Mouse (Mus musculus) gastrocnemius, adult 8-10 months (tissue): ENCODE results near the gene Samsn1. TPM values are rescaled to one million over a fixed set of nuclear protein-coding genes. Genes with fewer than 3 reads are reported as not detected.

Source experiments
- DNase-seq, 2 experiments: peaks; one replicate each; pipeline ENCODE4 v3.0.0; 2022; ENCODE audit warnings: low spot score in 2 of 2
- total RNA-seq, 4 experiments: library from RNA; stranded (reverse); gene quantifications; 2 replicates each; pipeline ENCODE4 v1.2.4; 2022

Gene Samsn1
- under 1 TPM in 1 of 4 experiments, not detected in 3; 0.20 TPM for total RNA-seq

- DNase-seq: no peak
Observed at GRCm38 (mm10) chr16:76022181-76022580, at the start of gene Samsn1. Samsn1 (minus strand) TSS chr16:76022281.

DNA sequence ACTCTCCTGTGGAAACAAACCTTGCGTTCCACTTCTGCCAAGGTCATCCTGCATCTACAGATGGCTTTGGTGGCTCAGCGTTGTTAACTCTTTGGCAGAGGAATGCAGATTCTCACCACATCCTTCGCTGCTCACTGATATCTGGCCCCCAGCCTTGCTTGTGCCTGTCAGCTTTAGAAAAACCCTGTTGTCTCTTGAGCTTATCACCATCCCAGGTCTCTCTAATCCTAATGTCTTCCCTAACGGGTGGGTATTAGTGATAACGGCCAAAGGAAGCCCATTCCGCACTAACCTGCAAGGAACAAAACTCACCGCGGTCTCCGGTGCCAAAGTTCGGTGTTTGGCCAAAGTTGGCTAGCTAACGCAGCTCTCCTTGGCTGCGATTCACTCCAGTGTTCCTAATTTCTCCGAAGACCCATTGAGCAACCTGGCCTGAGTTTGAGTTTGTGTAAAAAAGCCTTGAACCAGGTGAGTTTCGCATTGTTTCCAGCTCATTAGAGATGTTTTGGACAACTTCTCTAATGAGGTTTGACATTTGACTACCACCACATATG is 44.1 kb upstream of the Samsn1 start:
- no peak for DNase-seq

DNA sequence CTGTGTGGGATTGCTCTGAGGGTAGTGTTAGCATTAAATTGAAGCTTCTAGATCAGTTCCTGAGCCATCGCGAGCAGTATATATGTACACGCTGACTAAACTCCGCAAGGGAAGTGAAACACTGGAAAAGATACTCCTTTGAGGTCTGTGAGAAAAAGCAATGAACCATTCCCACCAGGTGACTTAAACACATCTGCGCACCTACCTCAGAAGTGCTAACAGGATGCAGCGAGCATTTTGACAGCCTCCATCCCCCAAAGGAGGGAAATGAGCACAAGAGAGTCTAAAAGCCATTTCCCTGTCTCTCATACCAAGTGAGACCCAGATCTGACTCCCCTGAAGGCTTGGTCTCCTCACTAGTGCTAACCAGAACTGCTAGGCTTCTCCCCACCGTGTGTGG is 32.9 kb upstream of the Samsn1 start:
- DNase-seq: no peak

DNA sequence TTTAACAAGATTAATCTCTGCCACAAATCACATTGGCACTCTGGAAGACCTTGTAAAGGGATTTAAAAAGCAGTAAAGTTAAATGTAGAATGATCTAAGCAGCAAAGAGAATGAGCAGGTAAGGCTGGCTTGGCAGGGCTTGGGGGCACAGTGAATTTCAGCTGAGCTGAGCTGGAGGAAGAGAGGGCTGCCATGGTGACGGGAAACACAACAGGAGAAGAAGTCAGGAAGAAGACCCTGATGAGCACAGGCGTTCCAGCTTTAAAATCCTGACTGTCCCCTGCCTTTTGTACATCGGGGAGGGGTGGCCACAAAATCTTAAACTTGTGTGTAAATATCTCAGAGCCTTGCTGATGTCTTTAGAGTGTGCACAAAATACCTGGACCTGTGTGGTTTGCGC is 32.0 kb upstream of the Samsn1 start:
- DNase-seq: no peak

GRCm38 (mm10) chr16:76053537-76053936 is 31.5 kb upstream of the Samsn1 start:
- no peak for DNase-seq

- DNase-seq: no peak
Observed at GRCm38 (mm10) chr16:76047066-76047465, 25.0 kb upstream of the Samsn1 start.

GRCm38 (mm10) chr16:76040319-76040945 is 18.4 kb upstream of the Samsn1 start:
- DNase-seq: no peak

DNA sequence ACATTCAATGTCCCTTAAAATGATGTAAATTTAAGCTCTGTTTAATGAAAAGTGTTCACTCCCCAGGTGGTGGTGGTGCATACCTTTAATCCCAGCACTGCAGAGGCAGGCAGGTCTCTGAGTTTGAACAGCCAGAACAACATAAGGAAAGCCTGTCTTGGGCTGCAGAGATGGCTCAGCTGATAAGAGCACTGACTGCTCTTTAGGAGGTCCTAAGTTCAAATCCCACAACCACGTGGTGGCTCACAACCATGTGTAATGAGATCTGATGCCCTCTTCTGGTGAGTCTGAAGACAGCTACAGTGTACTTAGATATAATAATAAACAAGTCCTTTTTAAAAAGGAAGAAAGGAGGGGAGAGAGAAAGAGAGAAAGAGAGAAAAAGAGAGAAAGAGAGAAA is 2.9 kb downstream of the Samsn1 start:
- no peak for DNase-seq

DNA sequence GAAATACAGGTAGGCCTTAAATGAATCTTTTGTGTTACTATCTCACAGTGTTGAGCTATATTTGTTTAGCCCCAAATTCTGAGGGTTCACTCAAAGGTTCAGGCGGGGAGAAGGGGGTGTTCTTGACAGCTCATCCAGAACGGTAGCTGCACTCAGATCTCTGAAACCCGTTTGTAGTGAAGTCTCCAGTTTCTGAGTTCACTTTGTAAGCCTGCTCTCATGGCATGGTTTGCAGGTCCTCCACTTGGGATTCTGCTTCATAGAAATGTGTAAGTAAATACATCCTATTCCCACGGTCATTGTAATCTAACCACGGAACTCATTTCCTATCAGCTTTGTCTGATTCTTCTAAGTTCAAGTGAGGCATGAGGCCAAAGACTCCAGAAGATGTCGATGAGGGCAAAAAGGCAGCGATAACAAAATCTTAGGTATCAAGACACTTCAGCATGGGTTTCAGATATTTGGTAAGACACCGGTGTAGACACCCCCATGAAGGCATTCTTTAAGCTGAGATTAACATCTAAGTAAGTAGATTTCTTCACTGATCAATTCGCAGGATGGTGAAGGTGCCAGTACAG is 18.2 kb downstream of the Samsn1 start:
- DNase-seq: no peak

DNA sequence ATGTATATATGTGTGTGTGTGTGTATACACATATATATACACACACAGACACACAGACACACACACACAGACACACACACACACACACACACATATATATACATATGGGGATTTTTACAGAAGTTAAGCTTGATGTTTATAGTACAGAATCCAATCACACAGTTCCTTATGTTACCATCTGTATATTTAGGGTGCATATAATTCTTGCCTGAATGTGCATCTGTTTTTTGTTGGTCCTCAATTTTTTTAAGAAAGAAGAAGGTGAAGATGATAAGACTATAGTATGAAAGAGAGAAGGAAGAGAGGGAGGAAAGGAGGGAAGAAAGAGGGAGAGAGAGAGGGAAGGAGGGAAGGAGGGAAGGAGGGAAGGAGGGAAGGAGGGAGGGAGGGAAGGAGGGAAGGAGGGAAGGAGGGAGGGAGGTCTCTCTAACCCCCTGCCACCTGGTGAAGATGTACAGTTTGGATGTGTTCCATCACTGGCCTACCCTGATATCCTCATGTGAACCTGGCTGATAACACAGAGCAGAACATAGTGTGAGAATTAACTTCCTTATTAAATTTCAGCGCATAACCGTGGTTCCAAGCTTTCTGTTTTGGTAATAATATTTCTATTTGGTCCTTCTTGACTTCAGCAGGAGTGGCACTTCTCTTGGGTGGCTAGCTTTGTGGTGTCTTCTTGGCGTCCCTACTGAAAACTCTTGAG is 19.1 kb downstream of the Samsn1 start:
- no peak for DNase-seq

DNA sequence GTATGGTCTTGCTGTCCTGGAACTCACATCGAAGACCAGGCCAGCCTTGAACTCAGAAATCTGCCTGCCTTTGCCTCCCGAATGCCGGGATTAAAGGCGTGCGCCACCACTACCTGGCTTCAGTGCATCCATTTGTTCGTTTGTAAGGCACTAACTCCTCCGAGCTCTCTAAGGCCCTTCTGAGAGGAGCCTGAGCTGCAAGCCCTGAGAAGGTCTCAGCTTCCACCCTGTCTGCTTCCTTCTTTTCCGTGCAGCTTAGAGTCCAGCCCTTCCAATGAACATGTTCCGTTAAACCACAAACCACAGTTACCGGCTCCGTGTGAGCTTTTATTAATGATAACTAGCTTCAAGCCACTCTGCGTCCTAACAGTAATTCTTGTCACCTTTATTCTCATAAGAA is 19.8 kb downstream of the Samsn1 start:
- DNase-seq: no peak

- no peak for DNase-seq
Observed at GRCm38 (mm10) chr16:76001788-76002187, 20.3 kb downstream of the Samsn1 start.

DNA sequence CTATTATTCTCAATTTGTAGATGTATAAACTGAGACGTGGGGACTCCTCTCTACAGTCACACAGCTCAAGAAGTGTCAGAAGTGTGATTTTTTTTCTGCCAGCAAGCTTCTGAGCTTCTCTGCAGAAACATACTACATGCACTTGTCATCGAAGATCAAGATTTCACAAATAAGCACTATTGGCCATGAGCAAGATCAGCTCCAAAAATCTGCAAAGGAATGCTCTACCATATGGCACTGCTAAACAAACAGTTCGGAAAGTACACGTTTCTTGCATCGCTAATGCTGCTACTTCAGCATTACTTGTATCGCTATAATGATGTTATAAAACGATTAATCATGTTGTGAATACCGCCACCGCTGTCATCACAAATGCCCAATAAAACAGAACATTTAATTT is 22.0 kb downstream of the Samsn1 start:
- DNase-seq: no peak

DNA sequence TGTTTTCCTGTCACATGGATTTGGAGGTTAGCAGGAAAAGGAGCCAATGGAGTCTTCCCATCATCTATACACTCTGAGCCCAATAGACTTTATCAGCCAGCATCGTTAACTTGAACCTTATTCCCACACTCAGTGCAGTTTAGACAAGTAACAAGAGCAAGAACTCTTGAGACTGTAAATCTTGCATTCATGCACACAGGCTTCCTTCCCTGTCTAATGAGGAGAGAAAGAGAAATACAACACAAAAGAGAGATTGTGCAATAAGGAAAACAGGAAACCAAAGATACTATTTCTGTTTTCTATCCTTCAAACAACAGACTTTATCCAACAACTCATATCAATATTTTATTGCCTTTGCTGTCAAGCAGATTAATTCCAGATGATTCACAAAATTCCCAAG is 31.9 kb downstream of the Samsn1 start:
- no peak for DNase-seq

DNA sequence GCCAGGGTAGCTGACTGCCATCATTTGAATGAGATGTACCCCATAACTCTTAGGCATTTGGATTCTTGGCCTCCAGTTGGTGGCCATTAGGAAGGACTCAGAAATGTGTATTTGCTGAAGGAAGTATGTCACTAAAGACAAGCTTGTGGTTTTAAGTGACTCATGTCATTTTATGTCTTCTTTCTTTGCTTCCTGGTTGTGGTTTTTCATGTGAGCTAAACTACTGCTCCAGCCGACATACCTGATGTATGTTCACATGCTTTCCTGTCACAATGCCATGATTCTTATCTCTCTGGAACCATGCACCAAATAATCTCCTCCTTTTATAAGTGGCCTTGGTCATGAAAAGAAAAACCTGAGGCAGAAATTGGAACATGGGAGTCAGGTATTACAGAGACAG is 38.2 kb downstream of the Samsn1 start:
- DNase-seq: no peak

GRCm38 (mm10) chr16:75979381-75979780 is 42.7 kb downstream of the Samsn1 start:
- DNase-seq: no peak

DNA sequence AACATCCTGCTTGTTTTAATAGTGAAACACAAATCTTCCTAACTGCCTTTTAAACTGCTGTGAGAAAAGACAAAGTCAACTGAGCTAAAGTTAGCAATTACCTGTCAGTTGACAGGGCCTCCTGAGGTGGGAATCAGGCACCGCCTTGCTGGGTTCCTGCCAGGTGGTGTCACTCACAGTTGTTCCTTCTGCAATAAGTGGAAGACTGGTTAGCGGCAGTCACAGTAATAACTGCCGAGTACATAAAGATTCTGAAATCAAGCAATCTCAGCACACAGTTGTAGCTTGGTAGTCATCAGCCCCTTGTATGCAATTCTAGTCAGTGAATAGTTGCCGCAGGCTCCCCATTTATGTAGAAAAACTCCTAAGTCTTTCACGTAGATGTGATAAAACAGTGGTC is 44.3 kb downstream of the Samsn1 start:
- no peak for DNase-seq

DNA sequence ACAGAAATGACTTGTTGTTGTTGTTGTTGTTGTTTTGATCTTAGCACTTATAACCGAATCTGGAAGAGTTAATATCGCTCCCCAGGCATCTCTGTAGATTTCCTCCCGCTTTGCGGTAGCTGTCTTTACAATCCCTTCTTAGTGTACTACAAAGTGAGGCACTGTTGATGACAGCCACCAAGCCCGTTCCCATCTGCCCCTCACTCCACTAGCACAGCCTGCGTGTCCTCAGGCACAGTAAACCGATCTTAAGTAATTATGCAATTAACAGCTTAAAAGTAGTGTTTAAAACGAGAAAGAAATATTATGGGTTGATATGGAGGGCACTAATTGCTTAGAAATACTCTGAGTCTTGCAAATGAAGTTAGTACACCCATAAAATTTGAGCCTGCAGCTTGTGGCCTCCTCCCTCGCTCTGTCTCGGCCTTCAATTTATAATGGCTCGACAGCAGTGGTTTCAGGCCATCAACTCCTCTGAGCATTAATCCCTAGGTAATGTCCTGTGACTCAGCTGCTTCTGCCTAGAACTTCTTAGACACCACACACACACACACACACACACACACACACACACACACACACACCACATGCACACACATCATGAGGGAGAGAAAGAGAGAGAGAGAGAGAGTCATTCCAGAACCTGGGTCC is 46.3 kb downstream of the Samsn1 start:
- no peak for DNase-seq

GRCm38 (mm10) chr16:75970266-75970998 is 51.6 kb downstream of the Samsn1 start:
- DNase-seq: no peak

DNA sequence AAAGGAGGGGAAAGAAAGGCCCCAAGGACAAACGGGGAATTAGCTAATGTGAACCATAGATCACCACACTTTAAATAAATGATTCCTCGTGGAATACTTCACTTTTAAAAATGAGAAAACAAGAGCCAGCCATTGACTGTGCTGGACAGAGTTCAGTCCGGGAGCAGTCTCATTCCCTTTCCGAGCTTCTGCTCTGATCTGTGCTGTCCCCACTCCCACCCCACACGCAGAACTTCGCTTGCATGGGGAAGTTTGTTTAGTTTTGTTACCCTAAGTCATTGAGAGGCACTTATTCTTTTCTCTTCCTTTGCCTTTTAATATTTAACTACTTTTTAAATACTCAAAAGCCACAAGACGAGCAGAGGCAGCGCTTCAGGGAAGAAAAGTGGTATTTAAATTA is 60.1 kb downstream of the Samsn1 start:
- no peak for DNase-seq

DNA sequence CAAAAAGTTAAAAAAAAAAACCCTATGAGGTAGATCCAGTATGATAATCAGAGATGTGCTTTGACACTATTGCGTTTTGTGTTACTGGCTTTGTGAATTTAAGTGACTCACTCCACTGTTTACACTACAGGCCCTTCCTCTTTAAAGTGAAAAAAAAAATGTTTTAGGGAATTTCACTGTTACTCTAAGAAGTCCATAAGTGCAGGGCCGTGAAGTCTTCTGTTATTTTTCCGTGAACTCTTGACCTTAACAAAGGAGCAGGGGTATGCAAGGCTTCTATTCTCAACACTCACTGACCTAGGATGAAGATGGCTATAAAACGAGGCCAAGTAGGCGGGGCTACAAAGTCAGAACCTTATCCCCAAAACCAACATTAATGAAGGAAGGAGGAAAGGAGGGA is 60.6 kb downstream of the Samsn1 start:
- no peak for DNase-seq
